Mouse (Mus musculus) bone marrow, adult 2 months (tissue): ENCODE measurements at regions not wholly inside any gene's neighbourhood (a gene's known extent, or its start where the extent isn't known, plus 50 kb on each side); places are given as distances from the start of the nearest gene placed in this dataset.

Source experiments
- CTCF ChIP-seq: fragments of 200-500 bp; IDR thresholded peaks from 2 replicates; pipeline ENCODE4 v1.5.1; 2011; ENCODE audit warnings: low read length, control low read depth; ENCODE audit not compliant: control insufficient read depth, insufficient read depth
- POLR2A ChIP-seq: fragments of 200-500 bp; IDR thresholded peaks from 2 replicates; pipeline ENCODE4 v1.6.1; 2011; ENCODE audit warnings: low read depth, mild to moderate bottlenecking, control low read depth, low read length, borderline replicate concordance; ENCODE audit not compliant: control insufficient read depth

DNA sequence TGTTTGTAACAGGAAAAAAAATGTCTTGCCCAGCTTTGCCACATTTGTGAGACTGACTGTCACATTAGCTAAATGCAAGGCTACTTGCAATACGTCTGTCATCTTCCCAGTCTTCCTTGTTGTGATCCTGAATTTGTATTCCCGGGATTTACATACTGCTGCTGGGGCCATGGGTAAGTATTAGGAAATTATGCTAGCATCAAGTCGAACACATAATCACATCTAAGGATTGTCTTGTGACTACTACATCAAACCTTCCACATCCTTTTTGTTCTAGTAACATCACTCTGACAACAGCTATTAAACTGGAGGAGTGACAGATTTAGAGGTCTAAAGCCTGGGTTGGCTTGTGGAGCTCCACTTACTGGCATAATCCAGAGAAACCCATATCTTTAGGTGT, 164.2 kb upstream of the Cwc22 start:
- no peak for TF ChIP-seq POLR2A
- no peak for TF ChIP-seq CTCF
